Comparison of ENCODE assay signal across 39 mouse cellular contexts in the genomic region with DNA sequence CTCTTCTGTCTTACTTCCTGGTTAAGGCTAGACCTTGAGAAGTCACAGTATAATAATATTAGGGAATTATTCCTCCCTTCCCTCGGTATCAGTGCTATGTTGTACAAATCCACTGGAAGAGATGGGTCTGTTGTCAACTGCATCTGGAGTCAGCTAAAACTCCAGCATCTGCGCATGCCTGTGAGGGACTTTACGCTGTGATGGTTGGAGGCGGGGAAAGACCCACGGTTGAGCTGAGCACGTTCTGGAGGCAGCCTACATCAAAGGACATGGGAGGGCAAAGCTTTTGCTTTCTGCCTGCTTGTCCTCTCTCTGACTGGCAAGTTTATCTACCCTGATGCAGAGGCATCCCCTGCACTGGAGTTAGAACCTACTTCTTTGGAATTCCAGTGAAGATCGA. TPM values are rescaled to one million over a fixed set of nuclear protein-coding genes. Genes with fewer than 3 reads are reported as not detected.
"Had no signal": no experiment of that assay in that cellular context is flagged by ENCODE, and none has a peak within 500 bp of the region (broad histone marks: within the 10 kb centered on the region; RNA-seq: fewer than 3 reads in every experiment).

No protein-coding gene starts in this region.

- DNase-seq: gastrocnemius, postnatal 14 days; gastrocnemius, postnatal 36 days; heart, adult 11 months; heart, adult 2 months; heart, postnatal 14 days; heart, postnatal 36 days; kidney, adult 18-20 months; kidney, adult 8-10 months; kidney, postnatal 10 days; kidney, postnatal 25 days; kidney, postnatal 4 days; layer of hippocampus, adult 9-11 months; liver; liver, embryonic 13.5 days had no signal

- H3K27me3 ChIP-seq: heart, embryonic 13.5 days; heart, embryonic 15.5 days; hindbrain, embryonic 13.5 days; hindbrain, embryonic 15.5 days; intestine, embryonic 15.5 days; limb, embryonic 12.5 days; liver, embryonic 13.5 days; liver, embryonic 15.5 days had no signal

- ATAC-seq: intestine, embryonic 15.5 days; intestine, postnatal 0 days had no signal

- H3K9ac ChIP-seq: heart, embryonic 13.5 days; heart, embryonic 15.5 days; hindbrain, embryonic 13.5 days; hindbrain, embryonic 15.5 days; intestine, embryonic 15.5 days; limb, embryonic 12.5 days; liver, embryonic 13.5 days; liver, embryonic 15.5 days had no signal

- H3K27ac ChIP-seq: heart, adult 2 months; heart, embryonic 13.5 days; heart, embryonic 15.5 days; hindbrain, embryonic 13.5 days; hindbrain, embryonic 15.5 days; intestine, embryonic 15.5 days; layer of hippocampus, adult 2 months; left cerebral cortex, adult 2 months; limb, embryonic 10.5 days; limb, embryonic 12.5 days; liver, embryonic 13.5 days; liver, embryonic 15.5 days had no signal

- H3K4me3 ChIP-seq: heart, adult 2 months; heart, embryonic 13.5 days; heart, embryonic 15.5 days; hindbrain, embryonic 13.5 days; hindbrain, embryonic 15.5 days; intestine, embryonic 15.5 days; layer of hippocampus, adult 2 months; left cerebral cortex, adult 2 months; limb, embryonic 10.5 days; limb, embryonic 12.5 days; liver, embryonic 13.5 days; liver, embryonic 15.5 days had no signal

- H3K4me1 ChIP-seq: hindbrain, embryonic 13.5 days; hindbrain, embryonic 15.5 days; intestine, embryonic 15.5 days; limb, embryonic 10.5 days; limb, embryonic 12.5 days; liver, embryonic 13.5 days had no signal

- H3K4me2 ChIP-seq: heart, embryonic 11.5 days; heart, embryonic 13.5 days; heart, embryonic 15.5 days; hindbrain, embryonic 13.5 days; hindbrain, embryonic 15.5 days; intestine, embryonic 15.5 days; limb, embryonic 12.5 days; liver, embryonic 11.5 days; liver, embryonic 13.5 days; liver, embryonic 15.5 days had no signal

- H3K9me3 ChIP-seq: heart, embryonic 13.5 days; heart, embryonic 15.5 days; hindbrain, embryonic 13.5 days; hindbrain, embryonic 15.5 days; intestine, embryonic 15.5 days; limb, embryonic 10.5 days; limb, embryonic 12.5 days; liver, embryonic 13.5 days; liver, embryonic 15.5 days had no signal

- H3K36me3 ChIP-seq: heart, embryonic 13.5 days; heart, embryonic 15.5 days; hindbrain, embryonic 13.5 days; hindbrain, embryonic 15.5 days; intestine, embryonic 15.5 days; limb, embryonic 10.5 days; limb, embryonic 12.5 days; liver, embryonic 13.5 days; liver, embryonic 15.5 days had no signal

RNA-seq across cellular contexts. Expression of a gene that starts 12.8 kb away (rescaled TPM):
- total RNA-seq: gastrocnemius, adult 18-20 months; gastrocnemius, adult 8-10 months; gastrocnemius, postnatal 14 days; gastrocnemius, postnatal 36 days; heart, adult 2 months; heart, postnatal 14 days; hematopoietic stem cell, adult 5-6 weeks; layer of hippocampus, postnatal 14 days; left cerebral cortex, postnatal 14 days; left cerebral cortex, postnatal 36 days had no signal
- polyA plus RNA-seq: gonadal fat pad, adult 2 months; heart, adult 2 months; heart, embryonic 11.5 days; heart, embryonic 13.5 days; heart, embryonic 15.5 days; heart, postnatal 0 days; hindbrain, embryonic 11.5 days; hindbrain, embryonic 13.5 days; hindbrain, embryonic 15.5 days; intestine, embryonic 15.5 days; intestine, postnatal 0 days; kidney, embryonic 14.5 days; kidney, embryonic 16.5 days; limb, embryonic 10.5 days; limb, embryonic 12.5 days; limb, embryonic 14.5 days; liver, embryonic 11.5 days; liver, embryonic 15.5 days had no signal

RNA-seq across cellular contexts. Expression of a gene that starts 26.1 kb away (rescaled TPM):
- total RNA-seq: gastrocnemius, adult 18-20 months; gastrocnemius, adult 8-10 months; gastrocnemius, postnatal 14 days; gastrocnemius, postnatal 36 days; hematopoietic stem cell, adult 5-6 weeks had no signal
- polyA plus RNA-seq: gonadal fat pad, adult 2 months had no signal
